Mouse (Mus musculus) kidney, adult 2 months (tissue): Measurements from ENCODE around the gene Fos.

Experiments used
- CTCF ChIP-seq: fragments of 200-500 bp; conservative IDR thresholded peaks from 2 replicates; pipeline ENCODE4 v1.5.1; 2011; ENCODE audit warnings: low read depth, mild to moderate bottlenecking, control low read depth, low read length, moderate library complexity, mixed read lengths; ENCODE audit not compliant: insufficient read depth, insufficient read length
- POLR2A ChIP-seq: fragments of 200-500 bp; IDR thresholded peaks from one replicate; pipeline ENCODE4 v1.6.1; 2011; ENCODE audit warnings: low read depth, low read length, control low read depth

GRCm38 (mm10) chr12:85478696-85479095 is 5.0 kb downstream of the Fos start:
- no peak for TF ChIP-seq CTCF
- no peak for TF ChIP-seq POLR2A
